9 mouse cellular contexts compared by ENCODE assay signal in the genomic region with DNA sequence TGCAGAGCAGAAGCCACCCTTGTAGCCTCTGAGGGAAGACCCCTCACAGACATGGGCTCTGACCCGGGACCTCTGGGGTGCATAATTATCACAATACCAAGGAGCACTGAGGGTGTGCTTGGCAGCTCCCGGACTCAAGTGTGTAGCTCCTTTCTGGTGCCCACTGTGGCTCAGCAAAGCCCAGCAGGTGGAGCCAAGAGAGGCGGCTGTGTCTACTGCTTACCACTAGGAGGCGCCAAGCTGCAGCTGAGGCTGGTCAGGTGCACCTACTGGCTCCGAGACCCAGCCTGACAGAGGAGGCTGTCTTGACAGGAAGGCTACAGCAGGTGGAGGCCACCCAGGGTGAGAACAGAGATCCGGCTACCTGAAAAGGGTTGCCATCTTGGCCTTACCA. TPM values are rescaled to one million over a fixed set of nuclear protein-coding genes. Genes with fewer than 3 reads are reported as not detected.
DNase-seq lines count a peak whose midpoint lies in the region; ATAC-seq and TF ChIP-seq lines count a peak whose summit lies in the region.
"Had no signal": no experiment of that assay in that cellular context is flagged by ENCODE, and none has a peak within 500 bp of the region (broad histone marks: within the 10 kb centered on the region; RNA-seq: fewer than 3 reads in every experiment).

No protein-coding gene starts in this region.

- no peaks in the 10 kb centered on the region for H3K9me3 ChIP-seq in intestine, embryonic 16.5 days (ENCODE audit: control insufficient read depth, low read length)

- WGBS in intestine, embryonic 16.5 days, result 21% methylated on average over 6 of the region's 6 CpGs
- 16% methylated on average over 6 of the region's 6 CpGs for WGBS in liver, adult 2 months

- no peak overlapping the region for H3K9ac ChIP-seq in intestine, embryonic 16.5 days (ENCODE audit: low read depth, low read length)
- no peak overlapping the region for H3K9ac ChIP-seq in liver, adult 2 months (ENCODE audit: low read depth, low read length)

- peak; percentile 39 to 49 for DNase-seq in cerebellum, adult 18-20 months
- no peak for DNase-seq in cerebellum, adult 9-10 months
- DNase-seq in liver, adult 2 months (ENCODE audit: extremely low read depth, low read depth, low spot score), result peak; percentile 46
- peak; percentile 64 for DNase-seq in neural tube, embryonic 10.5 days (ENCODE audit: extremely low spot score, low spot score)
- DNase-seq in telencephalon, adult 2 months (ENCODE audit: low read depth, low spot score), result peak; percentile 15

- H3K36me3 ChIP-seq in intestine, embryonic 16.5 days (ENCODE audit: control insufficient read depth, insufficient read depth, low read length), result no peaks in the 10 kb centered on the region
- H3K36me3 ChIP-seq in liver, adult 2 months (ENCODE audit: control insufficient read depth, insufficient read depth, low read length), result no peaks in the 10 kb centered on the region
- H3K36me3 ChIP-seq: G1E had no signal

- peak; percentile 88 for ATAC-seq in frontal cortex, adult (ENCODE audit: low TSS enrichment)
- peak; percentile 58 for ATAC-seq in intestine, embryonic 16.5 days

- no peak overlapping the region for H3K4me3 ChIP-seq in bone marrow macrophage, adult 2 months (ENCODE audit: insufficient read depth, low read length)
- no peak overlapping the region for H3K4me3 ChIP-seq in intestine, embryonic 16.5 days (ENCODE audit: low read length)
- no peak overlapping the region for H3K4me3 ChIP-seq in liver, adult 2 months (ENCODE audit: insufficient read depth, low read depth, low read length)

- H3K4me2 ChIP-seq in intestine, embryonic 16.5 days (ENCODE audit: low read depth, low read length), result no peak overlapping the region

- no peaks in the 10 kb centered on the region for H3K79me2 ChIP-seq in liver, adult 2 months (ENCODE audit: control insufficient read depth, insufficient read depth, low read length)

- no peak for TF ChIP-seq POLR2A in bone marrow macrophage, adult 2 months (IDR thresholded peaks at IDR 0.05; ENCODE audit: borderline replicate concordance, low read depth, low read length)
- TF ChIP-seq POLR2A in liver, adult 2 months (IDR thresholded peaks at IDR 0.05; ENCODE audit: extremely low read depth, insufficient read depth, low read length), result no peak

- no peak overlapping the region for H3K27ac ChIP-seq in bone marrow macrophage, adult 2 months (ENCODE audit: insufficient read depth, low read depth, low read length)
- H3K27ac ChIP-seq in intestine, embryonic 16.5 days (ENCODE audit: low read length), result no peak overlapping the region
- no peak overlapping the region for H3K27ac ChIP-seq in liver, adult 2 months (replicated peaks; ENCODE audit: insufficient read depth, low read depth, low read length)

- peak; percentile 64 for TF ChIP-seq CTCF in bone marrow macrophage, adult 2 months (IDR thresholded peaks at IDR 0.05; ENCODE audit: low read depth, low read length)
- TF ChIP-seq CTCF in liver, adult 2 months (IDR thresholded peaks at IDR 0.05; ENCODE audit: low read depth, low read length), result peak; percentile 99

- H3K27me3 ChIP-seq in intestine, embryonic 16.5 days (replicated peaks; ENCODE audit: control insufficient read depth, insufficient read depth, low read length), result no peaks in the 10 kb centered on the region
- no peaks in the 10 kb centered on the region for H3K27me3 ChIP-seq in liver, adult 2 months (ENCODE audit: control insufficient read depth, insufficient read depth, low read length)

- no peaks in the 10 kb centered on the region for H3K4me1 ChIP-seq in bone marrow macrophage, adult 2 months (ENCODE audit: control insufficient read depth, insufficient read depth, low read length)
- H3K4me1 ChIP-seq in intestine, embryonic 16.5 days (ENCODE audit: control insufficient read depth, insufficient read depth, low read length), result no peaks in the 10 kb centered on the region
- no peaks in the 10 kb centered on the region for H3K4me1 ChIP-seq in liver, adult 2 months (ENCODE audit: control insufficient read depth, insufficient read depth, low read length)

RNA-seq across cellular contexts. Expression of a gene that starts 56.9 kb away (rescaled TPM):
- not detected in 2 replicates for polyA plus RNA-seq in bone marrow macrophage, adult 2 months (2012; ENCODE audit: insufficient read depth, insufficient read length, missing spikeins)
- 0.11 and 0.12 TPM in 2 replicates for polyA plus RNA-seq in intestine, embryonic 16.5 days (2015; fragmentation: Nextera tagmentation; extraction: Ambion mirVana)
- 0.07 TPM in 1 of 2 replicates, not detected in the other for total RNA-seq in liver, adult 2 months (2014; rRNA removed)
- 0.02 and 0.07 TPM in 2 replicates for polyA plus RNA-seq in liver, adult 2 months (2012; rRNA removed)
- total RNA-seq: G1E had no signal
- polyA plus RNA-seq: G1E had no signal
